Mouse (Mus musculus) midbrain, embryonic 15.5 days (tissue): ENCODE measurements around the gene Kif2c. TPM values are rescaled to one million over a fixed set of nuclear protein-coding genes. Genes with fewer than 3 reads are reported as not detected.
"Not testable (repeated sequence)": the region's sequence is repeated elsewhere in the genome, so short reads cannot be mapped to it uniquely, and the experiment has no call there.

ENCODE experiments used
- ATAC-seq: fragments of 200-750 bp; cut with Nextera tagmentation; replicated peaks from 2 replicates; pipeline ENCODE4 v1.8.0; 2017; ENCODE audit warnings: moderate TSS enrichment
- H3K27ac ChIP-seq: fragments of 300-500 bp; sonication (generic); 2 replicates; pipeline ENCODE4 v1.5.1; 2015; ENCODE audit warnings: mild to moderate bottlenecking, inconsistent platforms
- H3K27me3 ChIP-seq: fragments of 300-500 bp; sonication (generic); replicated peaks from 2 replicates; pipeline ENCODE4 v1.6.1; 2015; ENCODE audit warnings: inconsistent platforms
- H3K36me3 ChIP-seq: fragments of 300-500 bp; sonication (generic); replicated peaks from 2 replicates; pipeline ENCODE4 v1.6.1; 2015; ENCODE audit warnings: inconsistent platforms
- H3K4me1 ChIP-seq: fragments of 300-500 bp; sonication (generic); 2 replicates; pipeline ENCODE4 v1.6.1; 2015; ENCODE audit warnings: inconsistent platforms
- H3K4me2 ChIP-seq: fragments of 300-500 bp; sonication (generic); 2 replicates; pipeline ENCODE4 v1.6.1; 2015; ENCODE audit warnings: inconsistent platforms, mild to moderate bottlenecking, moderate library complexity
- H3K4me3 ChIP-seq: fragments of 300-500 bp; sonication (generic); 2 replicates; pipeline ENCODE4 v1.5.1; 2015; ENCODE audit warnings: mild to moderate bottlenecking, inconsistent platforms
- H3K9ac ChIP-seq: fragments of 300-500 bp; sonication (generic); 2 replicates; pipeline ENCODE4 v1.6.1; 2015; ENCODE audit warnings: mild to moderate bottlenecking, inconsistent platforms
- H3K9me3 ChIP-seq: fragments of 300-500 bp; sonication (generic); 2 replicates; pipeline ENCODE4 v1.6.1; 2016; ENCODE audit warnings: inconsistent platforms
- WGBS: fragments of 180-500 bp; shearing (Covaris S2); methylation state at CpG from one replicate; pipeline ENCODE4 v1.1.7; 2015; ENCODE audit warnings: mixed read lengths; 5-methylcytosine and 5-hydroxymethylcytosine counted together
- polyA plus RNA-seq: library from polyadenylated mRNA; unstranded; fragments of >200 nt; fragmentation: Nextera tagmentation; extraction: Ambion mirVana; gene quantifications from 2 replicates; pipeline ENCODE4 v1.2.1, GENCODE M21; 2015

Gene Kif2c
- polyA plus RNA-seq, 1 experiment from 2014 or later = 8.1 TPM

DNA sequence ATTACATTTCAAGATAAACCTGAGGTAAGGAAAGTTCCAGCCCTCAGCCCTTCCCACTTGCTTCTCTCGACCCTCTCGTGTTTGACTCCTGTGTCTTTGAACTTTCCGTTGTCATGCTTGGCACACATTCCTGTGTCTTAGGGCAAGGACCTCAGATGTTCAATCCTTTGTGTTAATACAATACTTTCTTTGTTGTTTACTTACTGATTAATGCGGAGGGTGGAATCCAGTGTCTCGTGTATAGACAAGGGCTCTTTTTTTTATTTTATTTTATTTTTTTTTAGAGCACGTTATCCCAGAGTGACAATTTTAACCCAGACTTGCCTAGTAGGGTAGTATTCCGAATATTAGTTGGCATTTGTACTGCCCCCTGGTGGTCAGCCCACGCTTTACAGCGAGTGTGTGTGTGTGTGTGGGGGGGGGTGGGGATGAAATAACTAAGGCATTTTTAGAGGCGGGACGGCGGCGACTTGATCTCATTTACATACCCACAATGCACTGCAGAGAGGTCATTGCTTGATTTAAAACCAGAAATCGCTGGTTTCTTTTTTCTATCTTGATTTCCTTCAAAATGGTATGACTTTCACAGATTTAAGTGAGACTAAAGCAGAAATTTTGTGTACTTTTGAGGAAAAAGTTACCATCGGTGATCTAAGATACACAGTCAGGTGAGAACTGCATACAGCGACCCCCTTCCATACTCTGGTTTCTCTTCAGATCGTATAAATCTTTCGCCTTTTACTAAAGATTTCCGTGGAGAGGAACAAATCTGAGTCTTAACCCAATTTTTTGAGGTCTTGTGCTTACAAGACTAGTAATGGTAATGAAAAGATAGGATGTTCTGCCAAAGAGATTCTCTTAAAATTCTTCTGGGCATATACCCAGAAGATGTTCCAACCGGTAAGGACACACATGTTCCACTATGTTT lies 28.0 kb upstream of the Kif2c start:
- 3% methylated on average over 20 of the region's 20 CpGs for WGBS
- no peaks in the 10 kb centered on the region for H3K9me3 ChIP-seq
- ATAC-seq = no peak
- H3K27ac ChIP-seq = no peak overlapping the region
- H3K4me2 ChIP-seq = peak overlapping the region; percentile 4; the same call in 1 of the 2 replicates
- H3K4me1 ChIP-seq = no peaks in the 10 kb centered on the region
- H3K4me3 ChIP-seq = no peak overlapping the region
- no peak overlapping the region for H3K9ac ChIP-seq
- H3K27me3 ChIP-seq = no peaks in the 10 kb centered on the region
- H3K36me3 ChIP-seq = no peaks in the 10 kb centered on the region

DNA sequence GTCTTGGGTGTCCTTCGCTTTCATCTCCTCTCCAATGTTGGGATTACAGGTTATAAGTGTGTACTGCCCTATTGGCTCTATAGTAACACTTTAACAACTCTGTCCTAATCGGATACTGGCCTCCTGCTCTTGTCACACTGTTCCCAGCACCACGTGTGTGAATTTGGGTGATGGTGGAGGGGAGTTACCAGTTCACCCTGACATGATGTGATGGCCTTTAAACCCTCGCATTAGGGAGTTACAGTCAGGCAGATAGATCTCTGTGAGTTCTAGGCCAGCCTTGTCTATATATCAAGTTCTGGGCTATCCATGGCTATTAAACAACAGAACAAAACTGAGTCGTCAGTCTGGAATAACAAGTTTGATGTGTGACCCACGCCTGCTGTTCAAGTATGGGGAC lies 27.2 kb upstream of the Kif2c start:
- Histone ChIP-seq H3K27ac (no peak overlapping the region), H3K27me3 (no peaks in the 10 kb centered on the region), H3K4me3 (no peak overlapping the region), H3K9me3 (no peaks in the 10 kb centered on the region), H3K36me3 (no peaks in the 10 kb centered on the region), H3K4me2 (no peak overlapping the region), H3K4me1 (no peaks in the 10 kb centered on the region), H3K9ac (no peak overlapping the region)
- ATAC-seq = no peak
- 81% methylated on average over 6 of the region's 6 CpGs for WGBS

DNA sequence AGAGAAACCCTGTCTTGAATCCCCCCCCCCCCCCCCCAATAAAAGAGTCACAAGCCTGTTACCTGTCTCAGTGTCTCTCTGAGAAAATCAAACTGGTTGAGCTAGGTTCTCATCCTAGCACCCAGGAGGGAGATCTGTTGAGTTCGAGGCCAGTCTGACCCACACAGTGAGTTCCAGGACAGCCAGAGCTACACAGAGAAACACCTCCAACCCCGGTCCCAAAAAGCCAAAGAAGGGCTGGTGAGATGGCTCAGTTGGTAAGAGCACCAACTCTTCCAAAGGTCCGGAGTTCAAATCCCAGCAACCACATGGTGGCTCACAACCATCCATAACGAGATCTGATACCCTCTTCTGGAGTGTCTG lies 20.5 kb upstream of the Kif2c start:
- H3K4me2 ChIP-seq = 0 out of 2 replicates have a peak overlapping the region, but pooled peaks have one; percentile 57
- no peaks in the 10 kb centered on the region for H3K27me3 ChIP-seq
- ATAC-seq = no peak
- no peaks in the 10 kb centered on the region for H3K36me3 ChIP-seq
- peaks cover 9% of the 10 kb centered on the region; the same call in 1 of the 2 replicates for H3K4me1 ChIP-seq
- H3K9ac ChIP-seq = peak overlapping the region; percentile 31; the same call in 1 of the 2 replicates
- H3K4me3 ChIP-seq = no peak overlapping the region
- H3K27ac ChIP-seq = no peak overlapping the region
- H3K9me3 ChIP-seq = no peaks in the 10 kb centered on the region
- WGBS = 64% methylated on average over 4 of the region's 4 CpGs

DNA sequence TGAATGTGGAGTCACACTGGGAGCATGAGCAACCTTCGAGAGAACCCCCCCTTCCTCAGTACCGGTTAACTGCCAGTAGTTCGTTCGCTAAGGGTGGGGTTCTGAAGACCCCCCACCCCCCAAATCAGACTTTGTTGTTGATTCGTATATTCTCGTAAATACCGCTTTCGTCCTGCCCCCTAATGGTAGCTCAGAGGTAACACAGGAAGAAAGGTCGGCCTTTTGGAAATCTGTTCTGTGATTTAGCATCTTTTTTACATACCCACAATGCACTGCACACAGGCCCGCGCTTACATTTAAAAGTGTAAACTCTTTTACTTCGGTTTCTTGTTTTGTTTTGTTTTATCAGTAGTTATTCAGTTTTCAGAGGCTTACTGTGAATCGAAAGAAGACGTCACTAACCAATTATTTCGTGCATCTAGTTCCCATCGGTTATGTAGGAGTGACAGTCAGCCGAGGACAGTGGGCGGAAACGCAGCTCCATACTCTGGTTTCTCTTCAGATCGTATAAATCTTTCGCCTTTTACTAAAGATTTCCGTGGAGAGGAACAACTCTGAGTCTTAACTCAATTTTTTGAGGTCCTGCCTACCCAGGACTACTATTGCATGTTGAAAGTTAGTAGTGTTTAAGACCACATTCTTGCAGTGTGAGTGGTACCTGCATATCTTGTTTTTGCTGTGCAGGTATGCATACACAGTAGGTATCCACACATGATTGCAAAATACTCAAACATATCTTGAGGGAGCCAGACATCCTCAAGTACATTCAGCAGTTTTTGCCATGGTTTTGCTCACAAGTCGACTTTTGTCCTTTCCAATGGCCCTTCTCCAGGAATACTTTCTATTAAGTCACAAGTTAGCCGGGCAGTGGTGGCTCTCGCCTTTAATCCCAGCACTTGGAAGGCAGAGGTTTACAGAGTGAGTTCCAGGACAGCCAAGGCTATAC lies 19.9 kb upstream of the Kif2c start:
- Histone ChIP-seq H3K9ac (peak overlapping the region; percentile 31; the same call in 1 of the 2 replicates), H3K4me3 (peak overlapping the region; percentile 34), H3K4me1 (peaks cover 9% of the 10 kb centered on the region; the same call in 1 of the 2 replicates), H3K27ac (peak overlapping the region; percentile 65), H3K4me2 (peak overlapping the region; percentile 57), H3K27me3 (no peaks in the 10 kb centered on the region), H3K36me3 (no peaks in the 10 kb centered on the region), H3K9me3 (no peaks in the 10 kb centered on the region)
- ATAC-seq = no peak; the same call in 1 of the 2 replicates
- WGBS = under 1% methylated on average over 25 of the region's 25 CpGs

DNA sequence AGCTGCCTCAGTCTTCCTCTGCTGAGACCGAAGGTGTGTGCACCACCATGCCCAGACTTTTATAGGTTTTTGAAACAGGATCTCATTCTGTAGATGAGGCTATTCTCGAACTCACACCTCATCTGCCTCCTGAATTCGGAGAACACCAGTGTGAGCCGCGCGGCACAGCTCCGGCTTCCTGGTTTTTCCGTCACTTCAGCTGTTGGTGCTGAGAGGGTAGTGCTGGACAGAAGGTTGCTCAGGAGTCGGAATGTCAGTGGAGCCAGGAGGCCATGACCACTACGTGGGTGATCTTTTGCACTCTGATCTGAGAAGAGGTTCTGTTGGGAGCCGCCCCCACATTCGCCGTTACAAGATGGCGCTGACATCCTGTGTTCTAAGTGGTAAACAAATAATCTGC lies 9.4 kb upstream of the Kif2c start:
- H3K4me2 ChIP-seq = no peak overlapping the region
- H3K9ac ChIP-seq = no peak overlapping the region
- ATAC-seq = no peak
- no peaks in the 10 kb centered on the region for H3K27me3 ChIP-seq
- H3K27ac ChIP-seq = no peak overlapping the region
- WGBS = 95% methylated on average over 14 of the region's 14 CpGs
- no peaks in the 10 kb centered on the region for H3K36me3 ChIP-seq
- H3K4me3 ChIP-seq = no peak overlapping the region
- no peaks in the 10 kb centered on the region for H3K9me3 ChIP-seq
- H3K4me1 ChIP-seq = peaks cover 5% of the 10 kb centered on the region; the same call in 1 of the 2 replicates

DNA sequence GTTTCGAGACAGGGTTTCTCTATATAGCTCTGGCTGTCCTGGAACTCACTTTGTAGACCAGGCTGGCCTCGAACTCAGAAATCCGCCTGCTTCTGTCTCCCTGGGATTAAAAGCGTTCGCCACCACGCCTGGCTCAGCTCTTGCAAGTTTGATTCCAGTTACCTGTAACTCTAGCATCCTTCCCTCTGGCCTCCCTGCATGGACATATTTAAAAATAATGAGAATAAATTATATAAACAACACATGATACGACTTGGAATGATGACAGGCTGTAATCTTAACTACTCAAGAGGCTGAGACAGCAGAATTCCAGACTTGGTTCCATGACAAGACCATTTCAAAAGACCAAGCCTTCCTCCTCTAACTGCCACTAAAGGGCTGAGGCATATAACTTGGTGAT lies 8.2 kb upstream of the Kif2c start:
- no peak overlapping the region for H3K4me3 ChIP-seq
- H3K4me2 ChIP-seq = no peak overlapping the region
- 71% methylated on average over 7 of the region's 7 CpGs for WGBS
- ATAC-seq = peak; percentile 14; the same call in 1 of the 2 replicates
- no peaks in the 10 kb centered on the region for H3K36me3 ChIP-seq
- no peaks in the 10 kb centered on the region for H3K9me3 ChIP-seq
- no peaks in the 10 kb centered on the region for H3K27me3 ChIP-seq
- H3K27ac ChIP-seq = peak overlapping the region; percentile 79; the same call in 1 of the 2 replicates
- no peak overlapping the region for H3K9ac ChIP-seq
- H3K4me1 ChIP-seq = peaks cover 5% of the 10 kb centered on the region; the same call in 1 of the 2 replicates

DNA sequence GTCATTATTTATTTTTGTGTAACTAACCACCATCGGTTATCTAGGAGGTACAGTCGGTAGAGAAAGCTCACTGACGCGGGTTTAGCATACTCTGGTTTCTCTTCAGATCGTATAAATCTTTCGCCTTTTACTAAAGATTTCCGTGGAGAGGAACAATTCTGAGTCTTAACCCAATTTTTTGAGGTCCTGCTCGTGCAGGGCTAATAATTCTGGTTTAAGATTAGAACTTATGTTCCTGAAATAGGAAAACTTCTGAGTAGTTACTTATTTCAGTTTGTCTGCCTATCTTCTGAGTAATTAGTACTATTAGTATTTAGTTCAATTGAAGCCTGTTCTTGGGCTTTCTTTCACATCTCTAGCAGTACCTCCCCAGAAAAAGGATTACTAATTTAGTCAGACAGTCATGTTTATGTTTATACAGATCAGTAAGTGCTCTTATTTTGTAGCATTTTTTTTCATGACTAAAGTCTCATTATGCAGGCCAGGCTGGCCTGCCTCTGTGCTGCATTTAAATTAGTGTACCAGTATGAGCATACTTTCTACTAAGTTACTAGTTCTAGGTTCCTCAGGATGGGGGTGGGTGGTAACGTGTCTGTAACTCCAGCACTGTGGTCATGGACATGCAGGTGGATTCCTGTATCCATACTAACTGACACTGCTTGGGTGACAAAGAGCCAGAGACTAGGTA lies 7.6 kb upstream of the Kif2c start:
- no peaks in the 10 kb centered on the region for H3K36me3 ChIP-seq
- ATAC-seq = peak; percentile 88
- 1% methylated on average over 9 of the region's 9 CpGs for WGBS

DNA sequence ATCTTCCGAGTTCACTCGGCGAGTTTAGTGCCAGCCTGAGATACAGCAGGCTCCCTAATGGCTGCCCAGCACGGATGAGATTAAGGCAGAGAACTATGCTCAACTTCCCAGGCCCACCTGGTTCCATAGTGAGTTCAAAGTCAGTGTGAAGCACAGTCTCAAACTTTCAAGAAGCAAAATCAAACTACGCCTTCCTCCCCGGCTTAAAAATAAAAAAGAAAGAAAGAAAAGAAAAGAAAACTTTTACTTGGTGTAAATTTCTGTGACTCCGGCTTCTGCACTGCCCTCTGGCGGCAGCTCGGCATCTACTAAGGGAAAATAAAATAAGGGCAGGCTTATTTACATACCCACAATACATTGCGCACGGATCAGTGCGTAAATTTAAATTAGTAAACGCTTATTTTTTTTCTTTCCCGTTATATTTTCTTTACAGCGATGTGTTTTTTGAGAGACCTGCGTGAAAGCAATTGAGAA lies 7.0 kb upstream of the Kif2c start:
- Histone ChIP-seq H3K27ac (peak overlapping the region; percentile 79), H3K4me1 (peaks cover 5% of the 10 kb centered on the region; the same call in 1 of the 2 replicates), H3K4me3 (peak overlapping the region; percentile 34), H3K4me2 (peak overlapping the region; percentile 50), H3K9ac (peak overlapping the region; percentile 73), H3K9me3 (no peaks in the 10 kb centered on the region), H3K27me3 (no peaks in the 10 kb centered on the region), H3K36me3 (no peaks in the 10 kb centered on the region)
- ATAC-seq = peak; percentile 72
- WGBS = under 1% methylated on average over 16 of the region's 16 CpGs

More for the DNA sequence above, 7.6 kb upstream of the Kif2c start:
- peaks cover 5% of the 10 kb centered on the region; the same call in 1 of the 2 replicates for H3K4me1 ChIP-seq
- peak overlapping the region; percentile 73 for H3K9ac ChIP-seq
- peak overlapping the region; percentile 34 for H3K4me3 ChIP-seq
- H3K27ac ChIP-seq = peak overlapping the region; percentile 79
- H3K4me2 ChIP-seq = peak overlapping the region; percentile 50
- H3K27me3 ChIP-seq = no peaks in the 10 kb centered on the region
- H3K9me3 ChIP-seq = no peaks in the 10 kb centered on the region

DNA sequence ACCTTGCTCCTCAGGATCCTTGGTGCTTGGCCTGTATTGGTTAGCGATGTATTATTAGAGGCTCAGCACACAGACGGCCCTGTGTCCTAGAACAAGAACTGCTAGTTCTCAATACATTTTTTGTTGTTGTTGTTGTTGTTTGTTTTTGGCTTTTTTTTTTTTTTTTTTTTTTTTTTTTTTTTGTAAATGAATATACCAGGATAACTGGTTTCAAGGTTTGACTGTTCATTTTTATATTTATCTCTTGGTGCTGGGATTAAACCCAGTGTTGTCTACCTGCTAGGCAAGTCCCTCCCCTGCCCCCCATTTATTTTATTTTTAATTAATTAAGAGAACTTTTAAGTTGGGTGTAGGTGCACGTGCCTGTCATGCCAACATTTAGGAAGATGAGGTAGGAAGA lies 6.5 kb upstream of the Kif2c start:
- Histone ChIP-seq H3K9me3 (no peaks in the 10 kb centered on the region), H3K36me3 (no peaks in the 10 kb centered on the region), H3K27me3 (no peaks in the 10 kb centered on the region), H3K9ac (no peak overlapping the region), H3K4me3 (peak overlapping the region; percentile 34; the same call in 1 of the 2 replicates), H3K27ac (0 out of 2 replicates have a peak overlapping the region, but pooled peaks have one; percentile 5), H3K4me2 (peak overlapping the region; percentile 50), H3K4me1 (peaks cover 5% of the 10 kb centered on the region; the same call in 1 of the 2 replicates)
- no peak for ATAC-seq
- WGBS = 52% methylated on average over 3 of the region's 3 CpGs

DNA sequence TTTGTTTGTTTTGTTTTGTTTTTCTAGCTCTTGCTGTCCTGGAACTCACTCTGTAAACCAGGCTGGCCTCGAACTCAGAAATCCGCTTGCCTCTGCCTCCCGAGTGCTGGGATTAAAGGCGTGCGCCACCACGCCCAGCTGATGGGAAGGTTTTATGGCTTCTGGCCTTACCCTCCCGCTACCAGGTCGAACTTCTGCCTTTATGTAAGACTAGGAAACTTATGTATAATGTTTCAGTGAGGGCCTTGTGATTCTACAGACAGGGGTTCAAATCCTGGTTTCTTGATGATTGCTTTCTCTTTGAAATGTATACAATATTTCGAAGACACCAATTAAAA lies 289 bp upstream of the Kif2c start:
- WGBS = 11% methylated on average over 9 of the region's 9 CpGs
- peak overlapping the region; percentile 79 for H3K27ac ChIP-seq
- H3K4me2 ChIP-seq = peak overlapping the region; percentile 93
- H3K9ac ChIP-seq = peak overlapping the region; percentile 63
- peak overlapping the region; percentile 52 for H3K4me3 ChIP-seq
- H3K9me3 ChIP-seq, H3K27me3 ChIP-seq, H3K36me3 ChIP-seq: not testable (repeated sequence)
- H3K4me1 ChIP-seq = peaks cover 16% of the 10 kb centered on the region
- peak; percentile 62 for ATAC-seq

DNA sequence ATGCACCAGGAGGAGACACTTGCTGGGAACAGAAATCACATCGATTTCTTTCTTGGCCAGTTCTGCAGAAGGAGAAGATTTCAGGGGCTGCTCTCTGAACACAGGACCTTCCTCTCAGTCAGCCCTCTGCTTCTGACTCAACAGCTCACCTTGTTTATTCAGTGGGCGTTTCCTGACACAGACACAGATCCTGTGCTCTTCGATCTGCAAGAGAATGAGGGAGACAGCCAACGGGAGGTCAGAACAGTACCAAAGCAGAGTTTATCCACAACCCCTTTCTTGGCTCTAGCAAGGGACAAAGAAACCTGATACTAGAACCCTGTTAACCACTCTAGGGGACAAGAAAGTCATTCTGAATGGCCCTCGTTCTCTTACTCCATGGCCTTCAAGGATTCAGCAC lies 12.5 kb downstream of the Kif2c start:
- ATAC-seq = no peak
- Histone ChIP-seq H3K4me1 (no peaks in the 10 kb centered on the region), H3K27ac (no peak overlapping the region), H3K9me3 (no peaks in the 10 kb centered on the region), H3K9ac (no peak overlapping the region), H3K27me3 (no peaks in the 10 kb centered on the region), H3K4me3 (no peak overlapping the region), H3K36me3 (no peaks in the 10 kb centered on the region), H3K4me2 (no peak overlapping the region)
- 93% methylated on average over 5 of the region's 5 CpGs for WGBS
